Mouse (Mus musculus) hematopoietic stem cell, adult 5-6 weeks (primary cell): ENCODE measurements around the gene Esrrg. TPM values are rescaled to one million over a fixed set of nuclear protein-coding genes. Genes with fewer than 3 reads are reported as not detected.

Experiments used
- ATAC-seq, 2 experiments: fragments of 125-278 bp in 1 of 2; replicated peaks in 1 of 2; 2 replicates each; pipeline ENCODE4 v1.8.0; 2016 to 2017; ENCODE audit warnings: inconsistent platforms in 2 of 2, mild to moderate bottlenecking in 2 of 2, moderate number of reproducible peaks in 2 of 2, low read depth in 1 of 2, moderate TSS enrichment in 1 of 2; ENCODE audit not compliant: low FRiP score in 2 of 2, poor library complexity in 2 of 2, severe bottlenecking in 2 of 2, insufficient read depth in 1 of 2, low TSS enrichment in 1 of 2
- total RNA-seq: library from RNA; stranded (forward); fragments of 172-1452, 232-1000 nt; gene quantifications from 2 replicates; pipeline ENCODE4 v1.2.3, GENCODE M21; 2017

Gene Esrrg
- total RNA-seq, 1 experiment from 2014 or later: 0.30 TPM

DNA sequence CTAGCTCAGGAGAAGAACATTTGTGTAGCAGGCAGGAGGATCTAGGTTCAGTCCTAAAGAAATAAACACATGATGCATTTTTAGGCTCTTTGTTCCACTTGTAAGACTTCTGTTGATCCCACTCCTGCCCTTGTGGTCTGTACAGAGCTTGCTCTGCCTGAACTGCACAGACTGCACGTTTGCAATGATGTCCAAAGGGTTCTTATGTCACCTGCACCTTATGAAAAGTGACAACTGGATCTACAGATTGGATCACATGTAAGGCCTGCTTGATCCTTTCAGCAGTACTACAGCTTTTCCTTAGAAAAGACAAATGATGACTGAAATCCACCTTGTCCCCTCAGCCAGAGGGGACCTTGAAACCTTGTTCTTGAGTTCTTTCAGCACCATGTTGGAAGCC is 70.7 kb downstream of the Esrrg start:
- ATAC-seq: no peak

GRCm38 (mm10) chr1:187684519-187684918 is 75.9 kb downstream of the Esrrg start:
- no peak for ATAC-seq

DNA sequence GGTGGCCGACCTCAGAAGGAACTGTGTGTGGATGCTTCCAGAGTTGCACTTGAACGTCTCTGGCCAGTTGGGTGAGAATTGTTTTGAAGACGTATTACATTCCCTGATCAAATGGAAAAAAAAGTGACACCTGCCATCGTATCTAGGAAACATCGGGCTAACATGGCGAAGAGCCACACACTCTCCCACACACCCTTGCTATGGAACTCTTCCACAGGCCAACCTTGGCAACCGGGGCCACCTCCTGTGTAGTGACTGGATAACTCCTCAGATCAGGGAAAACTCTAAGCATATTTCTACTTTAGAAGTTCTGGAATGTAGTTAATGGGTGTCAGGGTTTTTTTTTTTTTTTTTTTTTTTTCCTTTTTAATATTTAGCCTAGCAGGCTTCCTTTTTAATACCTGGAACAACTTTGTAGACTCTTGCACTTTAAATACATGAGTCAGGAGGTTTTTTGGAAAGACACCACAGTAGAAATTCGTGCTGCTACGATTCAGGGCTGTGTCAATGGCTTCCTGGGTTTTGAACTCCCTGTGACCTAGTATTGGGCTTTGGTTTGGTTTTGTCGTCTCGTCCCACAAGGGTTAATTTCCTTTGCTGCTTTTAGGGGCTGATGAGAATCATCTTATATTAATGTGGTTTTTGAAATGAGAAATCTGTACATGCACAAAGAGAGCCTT is 83.4 kb downstream of the Esrrg start:
- ATAC-seq: no peak

DNA sequence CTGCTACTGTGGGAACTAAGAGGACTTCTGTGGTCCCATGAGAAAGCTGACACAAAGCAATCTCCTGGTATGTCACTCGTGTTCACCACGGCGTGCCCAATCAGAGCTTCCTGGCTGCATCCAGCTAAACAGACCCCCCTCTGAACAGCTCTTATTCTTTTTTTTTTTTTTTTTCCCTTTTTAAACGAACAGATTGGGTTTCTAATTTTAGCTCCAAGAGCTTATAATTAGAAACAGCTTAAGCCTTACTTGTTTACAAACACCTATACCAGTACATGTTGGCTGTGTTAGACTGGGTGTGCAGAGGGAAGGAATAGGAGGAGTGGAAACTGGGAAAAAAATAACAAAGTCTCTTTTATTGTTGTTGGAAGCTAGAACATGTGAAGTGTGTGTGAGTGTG is 86.3 kb downstream of the Esrrg start:
- ATAC-seq: no peak

DNA sequence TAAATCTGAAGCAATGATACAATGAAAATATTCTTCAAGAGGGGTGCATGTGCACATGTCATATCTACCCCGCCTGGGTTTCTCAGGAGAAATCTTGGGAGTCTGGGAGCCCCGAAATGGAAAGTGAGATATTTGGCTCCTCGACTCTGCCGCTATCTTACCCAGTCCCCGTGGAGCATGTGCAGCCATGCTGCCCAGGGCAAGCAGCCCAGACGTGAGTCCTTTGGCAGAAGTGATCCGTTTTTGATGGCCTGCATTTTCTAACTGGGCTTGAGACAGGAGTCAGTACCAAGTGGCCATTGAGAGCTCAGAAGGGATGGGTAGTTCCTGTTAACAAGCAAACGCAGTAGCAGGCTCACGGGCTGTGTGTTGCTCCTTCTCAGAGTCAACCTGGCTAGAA is 89.6 kb downstream of the Esrrg start:
- no peak for ATAC-seq

DNA sequence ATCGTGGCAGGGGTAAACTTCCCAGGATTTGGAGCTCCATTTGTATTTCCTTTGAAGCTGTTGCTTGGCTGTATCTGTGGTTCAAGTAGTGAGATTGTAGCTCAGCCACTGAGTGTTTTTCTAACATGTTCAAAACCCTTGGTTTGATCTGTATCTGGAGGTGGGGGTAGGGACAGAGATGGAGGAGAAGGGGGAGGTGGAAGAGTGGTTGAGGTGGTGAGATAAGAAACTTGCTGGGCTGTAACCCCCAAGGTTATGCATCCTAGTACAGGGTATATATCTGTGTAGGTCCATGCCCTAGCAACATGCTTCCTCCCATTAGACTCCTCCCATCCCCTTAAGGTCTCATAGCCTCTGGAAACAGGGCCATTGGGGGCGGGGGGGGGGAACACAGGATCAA is 92.4 kb downstream of the Esrrg start:
- no peak for ATAC-seq

DNA sequence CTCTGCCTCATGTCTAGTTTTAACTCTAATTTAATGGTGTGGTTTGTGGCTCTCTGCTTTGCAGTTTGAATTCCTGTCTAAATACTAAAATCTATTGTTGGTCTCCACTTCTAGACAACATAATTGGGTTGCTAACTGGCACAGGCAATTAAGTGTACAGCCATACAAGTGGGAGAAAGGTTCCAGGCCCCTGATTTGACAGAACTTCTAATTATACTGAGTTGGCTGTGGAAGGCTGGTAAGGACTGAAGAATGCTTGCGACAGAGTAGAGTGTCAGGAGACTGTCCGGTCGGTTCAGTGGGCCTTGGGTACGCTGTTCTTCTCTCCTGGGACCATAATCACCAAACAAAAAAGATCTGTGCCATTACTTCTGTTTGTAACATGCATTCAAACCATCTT is 96.3 kb downstream of the Esrrg start:
- ATAC-seq: no peak

DNA sequence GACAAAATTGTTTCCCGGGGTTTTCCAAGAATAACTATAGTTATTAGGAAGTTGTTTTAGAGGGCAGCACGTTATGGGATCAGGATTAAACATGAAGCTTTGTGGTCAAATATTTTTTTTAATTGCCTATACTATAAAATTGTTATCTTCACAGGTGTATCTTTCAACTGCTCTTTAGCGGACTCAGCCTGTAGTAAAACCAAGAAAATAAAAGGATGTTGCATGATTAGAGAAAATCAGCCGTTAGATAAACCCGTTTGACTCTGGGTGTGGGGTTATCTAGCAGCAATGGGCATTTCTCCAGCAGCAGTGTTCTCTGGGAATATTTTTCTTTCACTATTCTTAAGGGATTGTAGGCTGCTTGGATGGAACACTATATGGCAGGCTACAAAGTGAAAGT is 96.8 kb downstream of the Esrrg start:
- ATAC-seq: no peak

- ATAC-seq: no peak
Observed at GRCm38 (mm10) chr1:187706046-187706445, 97.5 kb downstream of the Esrrg start.

DNA sequence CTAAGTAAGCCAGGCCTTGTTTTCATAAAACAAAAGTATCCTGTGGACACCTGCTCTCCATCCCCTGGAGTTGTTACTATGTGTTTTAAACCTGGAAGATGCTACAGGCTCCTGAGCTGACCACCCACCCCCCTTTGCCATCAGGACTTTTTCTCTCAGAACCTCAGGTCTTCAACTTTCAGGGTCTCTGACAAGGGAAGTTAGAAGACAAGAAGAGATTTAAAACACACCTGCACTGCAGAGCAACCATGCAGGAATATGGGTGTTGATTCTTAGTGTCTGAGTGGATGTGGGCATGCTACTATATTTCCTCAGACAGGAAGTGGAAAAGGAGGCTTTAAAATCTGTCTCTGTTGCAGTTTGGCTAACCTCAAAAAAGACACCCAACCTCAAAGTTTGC is 98.6 kb downstream of the Esrrg start:
- no peak for ATAC-seq

DNA sequence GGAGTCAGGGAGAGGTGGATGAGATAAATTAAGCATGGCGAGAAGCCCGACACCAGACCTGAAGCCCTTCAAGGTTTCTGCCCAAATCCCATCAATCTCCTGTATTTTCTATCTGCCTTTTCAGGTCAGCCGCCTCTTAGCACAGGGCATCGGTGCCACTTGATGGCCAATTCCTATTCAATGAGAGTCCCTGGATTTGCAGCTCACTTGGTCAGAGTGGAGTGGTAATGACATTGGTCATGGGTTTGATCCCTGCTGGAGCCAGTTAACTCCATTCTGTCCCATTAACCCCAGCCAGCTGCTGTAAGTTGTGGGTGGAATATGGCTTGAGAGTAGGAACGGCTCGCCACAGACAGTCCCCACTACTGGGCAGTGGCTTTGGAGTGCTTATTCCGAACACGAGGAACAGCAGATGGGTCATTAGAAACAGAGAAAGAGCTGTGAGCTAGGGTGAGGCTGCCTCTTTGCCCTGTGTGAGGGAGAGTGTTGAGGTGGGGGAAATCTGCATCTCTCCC is 101.9 kb downstream of the Esrrg start:
- ATAC-seq: no peak

DNA sequence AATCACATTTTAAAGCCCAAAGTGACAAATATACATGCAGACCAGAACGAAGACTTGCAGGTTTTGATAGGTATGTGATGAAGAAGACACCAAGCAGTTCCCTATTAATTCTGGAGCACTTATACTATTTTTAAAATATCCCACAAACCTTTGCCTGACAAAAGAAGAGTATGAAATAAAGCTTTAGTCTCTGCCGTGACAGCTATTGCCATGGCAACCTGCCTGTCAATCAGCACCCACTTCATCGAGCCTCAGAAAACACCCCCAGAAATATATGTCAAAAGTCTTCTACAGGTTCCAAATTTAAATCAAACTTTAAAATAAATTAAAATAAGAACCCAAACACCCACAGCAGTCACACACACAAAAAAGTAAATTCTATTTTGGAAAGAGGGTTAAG is 112.4 kb downstream of the Esrrg start:
- ATAC-seq: no peak

- ATAC-seq: no peak
Observed at GRCm38 (mm10) chr1:187722016-187722415, 113.4 kb downstream of the Esrrg start.

DNA sequence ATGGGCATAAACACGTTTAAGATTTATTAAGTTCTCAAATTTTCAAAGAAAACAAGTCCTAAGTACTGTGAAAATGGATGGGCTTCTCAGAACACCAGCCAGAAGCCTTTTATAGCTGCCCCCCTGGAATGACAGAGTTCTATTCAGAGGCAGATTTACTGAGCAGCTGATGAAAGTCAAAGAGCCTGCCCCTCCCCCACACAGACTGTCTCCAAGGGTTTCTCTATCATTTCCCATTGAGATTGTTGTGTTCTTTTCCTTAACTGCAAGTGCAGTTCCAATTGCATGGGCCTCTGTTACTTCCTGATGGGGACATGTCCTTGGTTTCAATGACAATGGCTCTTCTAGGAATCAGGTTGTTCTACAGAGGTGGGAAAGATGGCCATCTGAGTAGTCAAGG is 116.1 kb downstream of the Esrrg start:
- ATAC-seq: no peak

DNA sequence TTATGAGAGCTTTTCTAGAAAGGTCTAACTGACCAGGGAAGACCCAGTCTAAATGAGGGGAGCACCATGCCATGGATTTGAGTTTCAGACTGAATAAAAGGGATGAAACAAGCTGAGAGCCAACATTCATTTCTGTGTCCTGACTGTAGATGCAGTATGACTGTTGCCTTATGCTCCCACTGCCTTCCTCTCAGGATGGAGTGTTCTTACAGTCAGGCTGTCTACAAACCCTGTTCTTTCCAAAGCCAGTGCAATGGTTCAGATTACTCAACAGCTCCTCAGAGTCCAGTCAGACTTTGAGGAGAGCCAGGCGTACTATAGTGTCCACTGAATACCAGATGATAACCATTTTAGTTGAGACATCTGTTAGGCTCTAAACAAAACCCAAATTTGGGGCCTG is 116.8 kb downstream of the Esrrg start:
- ATAC-seq: no peak

- no peak for ATAC-seq
Observed at GRCm38 (mm10) chr1:187731171-187731570, 122.6 kb downstream of the Esrrg start.

DNA sequence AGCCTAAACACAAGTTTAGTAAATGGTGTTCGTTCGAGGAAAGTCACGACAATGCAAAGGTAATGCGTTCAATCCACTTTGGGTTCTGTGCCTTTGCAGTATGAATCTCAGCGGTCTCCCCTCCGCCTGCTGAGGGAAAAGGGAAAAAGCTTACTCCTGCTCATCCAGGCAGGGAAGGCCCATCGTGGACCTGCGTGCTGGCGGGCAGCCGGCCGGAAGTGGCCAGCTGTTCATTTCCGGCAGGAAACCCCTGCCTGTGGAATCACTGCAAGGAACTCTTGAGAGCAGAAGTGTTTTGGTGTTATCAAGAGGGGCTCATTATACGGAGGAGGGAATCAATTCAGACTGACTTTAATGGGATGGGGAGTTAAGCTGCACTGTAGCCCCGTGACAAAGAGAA is 127.9 kb downstream of the Esrrg start:
- no peak for ATAC-seq

GRCm38 (mm10) chr1:187737296-187737695 is 128.7 kb downstream of the Esrrg start:
- ATAC-seq: no peak

DNA sequence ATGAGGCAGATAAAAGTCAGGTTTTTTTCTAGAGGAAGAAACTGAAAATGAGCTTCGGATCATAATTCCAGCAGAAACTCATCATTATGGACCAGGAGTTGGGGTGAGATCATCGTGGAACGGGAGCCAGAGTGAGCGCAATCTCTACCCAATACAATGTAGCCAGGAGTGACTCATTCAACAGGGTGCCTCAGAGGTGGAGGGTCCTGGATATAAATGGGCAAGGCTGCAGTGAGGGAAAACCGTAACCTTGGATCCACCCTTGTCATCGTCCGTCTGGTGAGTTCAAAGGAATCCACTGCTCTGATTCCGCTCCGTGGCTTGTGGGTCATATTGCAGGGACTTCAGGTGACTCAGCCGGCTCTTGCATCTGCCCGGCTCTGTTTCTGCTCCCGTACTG is 131.9 kb downstream of the Esrrg start:
- no peak for ATAC-seq
